Mouse (Mus musculus): Measurements from ENCODE around the gene Clhc1.
A peak's percentile ranks its signal among the peaks of the same experiment; 100 is the strongest.

Gene Clhc1

DNA sequence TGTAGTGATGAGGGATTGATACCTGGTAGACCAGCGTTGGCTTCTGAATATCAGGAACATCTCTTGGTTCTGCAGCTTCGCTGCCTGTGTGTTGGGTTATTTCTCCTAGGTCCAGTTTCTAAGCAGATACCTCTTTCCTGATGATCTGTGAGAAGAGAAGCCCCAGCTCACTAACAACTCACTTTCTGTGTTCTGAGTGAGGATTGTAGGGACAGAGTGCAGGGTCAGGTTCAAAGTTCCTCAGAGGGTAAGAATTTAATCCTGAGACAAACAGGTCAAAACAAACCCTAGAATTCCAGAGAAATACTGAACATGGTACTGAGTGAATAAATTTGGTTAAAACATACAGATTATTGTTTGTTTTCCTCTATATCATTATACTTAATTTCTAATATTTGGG is 15.7 kb downstream of the Clhc1 start:
- DNase-seq = no peak

DNA sequence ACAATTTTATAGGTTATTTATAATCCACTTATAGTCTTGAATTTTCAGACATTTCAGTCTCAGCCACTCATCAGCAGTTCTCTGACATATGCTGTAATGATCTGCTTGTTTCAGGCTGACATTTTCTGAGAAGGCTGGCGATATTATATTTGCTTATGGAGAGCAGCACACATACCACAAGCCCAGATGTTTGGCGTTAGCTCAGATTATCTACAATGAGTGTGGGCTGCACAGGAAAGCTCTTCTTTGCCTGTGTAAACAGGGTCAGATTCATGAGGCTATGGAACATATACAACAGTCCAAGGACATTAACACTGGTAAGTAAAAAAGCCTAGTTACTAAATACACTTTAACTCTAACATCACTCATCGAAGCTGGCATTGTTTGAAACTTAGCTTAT is 23.8 kb downstream of the Clhc1 start:
- no peak for DNase-seq

DNA sequence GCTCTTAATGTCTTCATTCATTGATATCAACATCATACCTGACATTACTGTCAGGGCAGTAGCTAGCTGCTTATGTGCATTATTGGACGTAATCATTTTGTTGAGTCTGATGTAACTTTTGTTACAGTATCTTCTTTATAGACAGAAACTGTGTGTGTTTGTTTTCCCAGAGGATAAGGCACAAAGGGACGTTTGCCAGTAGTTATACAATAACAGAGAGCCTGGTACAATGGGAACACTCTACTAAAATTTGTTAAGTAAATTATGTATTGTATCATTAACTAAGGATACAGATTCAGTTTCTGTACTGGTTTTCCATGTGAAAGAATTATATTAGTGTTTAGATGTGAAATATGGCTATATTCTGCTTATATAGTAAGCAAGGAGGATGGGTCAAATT is 24.9 kb downstream of the Clhc1 start:
- no peak for DNase-seq

DNA sequence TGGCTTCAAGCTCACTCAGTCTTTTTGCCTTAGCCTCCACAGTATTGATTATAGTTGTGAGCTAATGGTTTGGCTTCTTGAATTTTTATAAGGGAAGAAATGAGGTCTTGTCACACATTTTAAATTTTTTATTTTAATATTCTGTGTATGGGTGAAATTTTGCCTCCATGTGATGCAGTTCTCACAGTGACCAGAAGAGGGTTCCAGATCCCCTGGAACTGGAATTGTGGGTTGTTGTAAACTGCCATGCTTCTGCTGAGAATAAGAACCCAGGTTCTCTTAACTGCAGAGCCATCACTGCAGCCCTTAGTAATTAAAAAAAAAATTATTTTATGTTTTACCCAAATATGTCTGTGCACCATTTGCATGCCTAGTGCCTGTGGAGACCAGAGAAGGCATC is 31.9 kb downstream of the Clhc1 start:
- peak; percentile 25 for DNase-seq

DNA sequence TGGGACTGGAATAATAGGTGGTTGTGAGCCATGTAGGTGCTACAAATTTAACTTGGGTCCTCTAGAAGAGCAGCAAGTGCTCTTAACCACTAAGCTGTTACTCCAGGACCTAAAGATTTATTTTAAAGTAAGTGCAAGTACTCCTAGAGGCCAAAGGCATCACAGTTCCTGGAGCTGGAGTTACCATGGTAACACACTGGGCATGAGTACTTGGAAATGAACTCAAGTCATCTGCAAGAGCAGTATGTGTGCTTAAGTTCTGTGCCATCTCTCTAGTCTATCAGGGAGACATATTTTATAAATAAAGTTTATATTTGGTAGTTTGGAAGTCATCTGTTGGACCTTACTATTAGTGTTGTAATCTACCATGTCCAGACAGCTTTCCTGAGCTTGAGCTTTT is 47.5 kb downstream of the Clhc1 start:
- DNase-seq = no peak

DNA sequence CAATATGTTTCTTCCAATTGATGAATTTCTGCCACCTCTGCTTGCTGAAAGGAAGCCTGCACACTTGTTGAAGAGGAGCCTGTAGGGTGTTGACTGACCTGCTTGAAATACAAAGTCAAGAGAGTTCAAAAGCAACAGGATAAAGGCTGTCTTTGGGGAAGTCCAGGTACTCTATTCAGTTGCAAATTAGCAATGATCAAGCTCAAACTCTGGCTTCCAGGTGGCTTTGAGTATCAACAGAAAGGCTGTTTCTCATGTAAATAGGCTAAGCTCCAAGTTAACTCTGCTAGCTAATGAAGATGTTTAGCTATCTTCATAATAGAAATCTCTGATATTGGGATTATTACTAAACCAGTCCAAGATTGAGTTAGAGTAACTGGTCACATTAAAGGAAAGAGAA is 49.4 kb downstream of the Clhc1 start:
- no peak for DNase-seq

DNA sequence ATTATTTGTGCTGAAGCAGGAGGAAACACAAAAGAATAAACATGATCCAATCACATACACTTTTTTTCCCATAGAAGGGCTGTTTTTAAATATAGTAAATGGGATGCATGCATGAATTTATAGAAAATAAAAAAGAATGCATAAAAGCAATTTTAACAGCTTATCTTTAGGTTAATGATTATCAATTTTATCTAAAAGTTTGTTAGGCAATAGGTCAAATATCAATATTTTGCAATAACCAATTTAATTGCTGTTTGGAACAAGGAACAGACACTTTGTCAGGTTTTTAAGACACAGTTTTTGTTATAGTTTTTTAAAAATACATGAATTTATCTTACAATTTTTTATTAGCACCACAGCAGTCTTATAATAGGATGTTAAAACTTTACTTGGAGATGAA is 51.2 kb downstream of the Clhc1 start:
- DNase-seq = no peak

DNA sequence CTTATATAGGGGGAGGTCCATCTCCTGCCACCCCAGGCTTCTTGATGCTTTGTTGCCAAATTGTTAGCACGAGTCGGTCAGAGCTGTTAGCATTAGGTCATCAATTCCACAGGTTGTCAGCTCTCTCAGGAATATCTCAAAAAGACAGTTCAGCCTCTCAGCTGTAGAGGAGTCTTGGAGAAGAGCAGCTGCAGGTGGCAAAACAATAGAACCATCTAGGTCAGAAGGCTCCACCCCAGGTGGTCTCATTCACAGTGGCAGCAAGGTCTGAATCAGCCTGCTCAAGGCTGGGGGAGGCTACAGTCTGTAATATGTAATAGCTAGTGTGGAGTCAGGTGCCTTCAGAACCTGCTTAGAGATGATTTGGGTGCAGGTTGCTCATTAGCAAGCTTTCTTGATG is 55.8 kb downstream of the Clhc1 start:
- no peak for DNase-seq

DNA sequence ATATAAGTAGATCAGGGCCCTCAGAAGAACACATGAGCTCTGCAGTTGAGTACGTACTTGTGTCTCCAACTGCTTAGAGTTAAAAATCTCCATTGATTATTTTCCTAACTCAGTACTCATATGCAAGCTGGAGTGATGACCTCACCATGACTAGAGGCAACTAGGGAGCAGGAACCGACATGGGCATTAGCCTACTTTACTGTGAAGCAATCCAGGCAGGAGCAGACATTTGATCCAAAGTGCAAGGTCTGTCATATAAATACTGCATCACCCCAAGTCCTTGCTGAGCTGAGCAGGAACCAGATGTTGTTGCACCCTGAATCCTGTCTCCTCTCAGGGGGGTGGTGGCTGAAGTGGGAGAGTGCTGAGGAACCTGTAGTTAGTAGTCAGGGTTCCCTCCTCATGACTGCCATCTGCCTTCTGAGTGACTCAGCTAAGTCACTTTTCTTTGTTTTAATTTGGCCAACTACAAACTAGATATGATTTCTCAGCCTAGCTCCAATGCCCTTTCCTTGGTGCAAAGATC is 59.8 kb downstream of the Clhc1 start:
- DNase-seq = no peak

DNA sequence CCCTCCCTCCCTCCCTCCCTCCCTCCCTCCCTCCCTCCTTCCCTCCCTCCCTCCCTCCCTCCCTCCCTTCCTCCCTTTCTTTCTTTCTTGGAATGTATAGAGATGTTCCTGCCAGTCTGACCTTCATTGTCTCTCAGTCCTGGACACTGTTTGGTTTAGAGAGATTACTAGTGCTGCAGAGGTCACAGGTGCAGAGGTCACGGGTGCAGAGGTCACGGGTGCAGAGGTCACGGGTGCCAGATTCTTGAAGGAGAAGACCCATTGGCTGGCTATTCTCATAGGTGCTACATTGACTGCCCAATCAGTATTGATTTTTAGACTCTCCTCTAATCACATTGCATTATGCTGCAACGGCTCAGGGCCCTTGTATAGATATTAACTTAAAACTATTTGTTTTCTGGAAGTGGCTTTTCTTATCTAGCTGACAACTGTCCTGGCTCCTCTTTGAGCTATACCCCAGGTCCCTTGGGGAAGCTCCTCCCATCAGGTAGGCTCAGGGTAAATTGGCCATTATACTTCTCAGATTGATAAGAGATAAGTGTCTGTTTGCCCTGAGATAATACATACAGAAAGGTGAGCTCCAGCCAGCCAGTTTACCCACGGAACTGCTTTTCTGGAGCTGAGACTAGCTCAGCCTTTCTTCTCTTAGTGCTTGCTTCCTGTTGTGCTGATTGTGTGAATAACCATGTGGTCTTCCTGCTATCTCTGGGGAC is 62.2 kb downstream of the Clhc1 start:
- DNase-seq = no peak

DNA sequence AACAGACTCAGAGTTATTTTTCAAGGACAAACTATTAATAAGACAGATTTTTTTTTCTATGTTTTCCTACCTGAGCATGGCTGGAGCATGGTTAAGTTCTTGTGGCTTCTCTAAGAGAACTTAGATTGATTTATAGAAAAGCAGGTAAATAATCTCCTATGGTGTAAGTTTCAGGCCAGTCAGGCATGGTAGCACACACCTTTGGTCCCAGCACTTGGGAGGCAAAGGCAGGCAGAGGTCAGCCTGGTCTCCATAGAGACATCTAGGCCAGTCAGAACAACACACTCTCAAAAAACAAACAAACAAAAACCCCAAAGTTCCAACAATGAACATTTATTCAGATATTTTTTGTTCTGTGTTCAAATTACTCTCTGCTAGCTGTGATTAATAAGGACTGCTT is 64.3 kb downstream of the Clhc1 start:
- DNase-seq = no peak

DNA sequence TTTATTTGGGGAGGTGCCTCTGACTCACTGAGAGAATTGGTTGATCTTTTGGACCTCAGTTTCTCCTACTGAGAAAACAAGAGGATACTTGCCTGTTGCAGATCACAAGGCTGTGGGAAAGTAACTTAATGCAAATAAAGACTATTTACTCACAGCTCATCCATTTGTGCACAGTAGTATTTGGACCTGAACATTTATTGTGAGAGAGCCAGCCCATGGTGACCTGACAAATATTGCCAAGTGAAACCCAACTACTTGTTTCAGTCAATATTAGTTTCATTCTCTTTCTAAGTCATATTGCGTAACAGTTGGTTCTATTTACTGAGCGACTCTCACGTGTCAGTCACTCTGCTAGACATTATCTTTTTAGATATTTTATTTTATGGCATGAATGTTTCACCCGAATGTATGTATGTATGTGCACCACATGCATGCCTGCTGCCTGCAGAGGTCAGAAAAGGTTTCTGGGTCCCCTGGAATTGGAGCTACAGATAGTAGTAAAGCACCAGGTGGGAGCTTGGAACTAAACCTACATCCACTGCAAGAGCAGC is 65.5 kb downstream of the Clhc1 start:
- no peak for DNase-seq

DNA sequence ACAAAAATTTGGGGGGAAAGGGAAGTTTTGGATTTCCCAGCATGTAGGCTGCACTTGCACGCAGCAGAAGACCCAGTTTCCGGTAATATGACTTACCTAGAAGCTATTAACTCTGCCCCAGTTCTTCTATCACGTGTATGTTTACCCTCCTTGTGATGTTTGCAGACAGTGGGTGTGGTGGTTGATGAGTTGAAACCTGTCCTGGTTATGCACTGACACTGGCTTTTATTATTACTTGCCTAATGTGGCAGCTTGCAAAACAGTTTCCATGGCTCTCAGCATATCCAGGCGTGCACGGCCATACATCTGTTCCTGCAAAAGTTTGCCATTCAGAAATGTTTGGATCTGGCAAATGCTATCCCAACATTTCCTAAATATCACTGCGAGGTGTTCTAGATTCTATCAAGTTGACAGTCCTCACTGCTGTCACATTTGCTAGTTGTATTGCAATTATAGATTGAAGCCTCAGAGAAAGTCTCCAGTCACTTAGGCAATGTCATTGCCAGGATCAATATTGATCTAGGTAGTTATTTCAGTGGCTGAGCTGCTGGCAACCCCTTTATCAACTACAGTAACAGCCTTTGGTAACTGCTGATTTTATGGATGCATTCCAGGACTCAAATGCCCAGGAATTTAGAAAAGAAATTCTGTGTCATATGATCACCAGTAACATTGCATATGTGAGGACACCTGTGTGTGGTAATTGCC is 66.6 kb downstream of the Clhc1 start:
- DNase-seq = no peak

DNA sequence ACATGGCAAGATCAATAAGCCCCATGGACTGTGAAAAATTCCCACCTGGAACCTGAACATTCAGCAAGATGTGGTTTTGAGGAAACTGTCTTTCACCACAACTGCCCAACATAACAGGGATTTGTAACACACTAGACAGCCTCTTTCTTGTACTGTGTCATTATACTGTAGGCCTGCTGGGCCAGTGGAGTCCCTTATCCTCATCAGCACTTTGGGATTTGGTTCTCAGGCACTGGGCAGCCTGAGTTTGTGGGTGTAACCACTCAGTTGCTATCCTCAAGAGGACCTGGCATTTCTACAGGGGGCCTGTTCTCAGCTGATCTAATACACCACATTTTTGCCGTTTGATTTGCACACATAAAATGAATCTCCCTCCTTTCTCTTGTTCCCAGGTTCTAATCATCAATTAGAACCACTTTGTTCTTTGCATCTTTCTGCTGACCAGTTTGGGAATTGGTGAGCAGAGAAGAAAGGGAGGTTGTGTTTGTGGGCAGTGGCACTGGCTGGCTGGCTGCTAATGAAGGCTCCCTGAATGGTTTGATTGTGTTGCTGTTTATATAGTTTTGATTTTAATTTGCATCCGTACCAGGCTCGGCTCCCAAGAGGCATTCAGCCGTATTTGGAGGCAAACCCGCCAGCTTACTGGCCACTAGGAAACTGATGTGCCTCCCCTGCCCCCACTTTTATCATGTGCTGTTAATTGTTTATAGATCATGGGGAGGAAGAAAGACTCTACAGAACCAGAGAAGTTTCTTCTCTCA is 74.5 kb downstream of the Clhc1 start:
- no peak for DNase-seq

DNA sequence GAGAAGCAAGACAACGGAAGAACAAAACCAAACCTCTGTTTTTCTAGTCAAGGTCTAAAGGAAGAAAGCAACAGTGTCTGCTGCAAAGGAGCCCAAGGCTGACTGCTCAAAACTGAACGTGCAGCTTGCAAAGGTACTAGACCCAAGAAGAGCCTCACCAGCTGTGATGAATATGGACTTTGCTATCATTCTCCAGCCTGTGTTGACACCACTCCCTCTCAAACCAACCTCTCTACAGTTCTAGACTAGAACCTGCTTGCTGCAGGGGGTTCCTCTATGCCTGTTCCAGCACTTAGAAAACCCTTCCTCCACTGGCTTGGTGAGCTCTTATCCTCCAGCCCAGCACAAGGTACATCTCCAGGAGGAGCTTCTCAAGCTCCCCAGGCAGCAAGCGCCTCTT is 75.6 kb downstream of the Clhc1 start:
- no peak for DNase-seq

DNA sequence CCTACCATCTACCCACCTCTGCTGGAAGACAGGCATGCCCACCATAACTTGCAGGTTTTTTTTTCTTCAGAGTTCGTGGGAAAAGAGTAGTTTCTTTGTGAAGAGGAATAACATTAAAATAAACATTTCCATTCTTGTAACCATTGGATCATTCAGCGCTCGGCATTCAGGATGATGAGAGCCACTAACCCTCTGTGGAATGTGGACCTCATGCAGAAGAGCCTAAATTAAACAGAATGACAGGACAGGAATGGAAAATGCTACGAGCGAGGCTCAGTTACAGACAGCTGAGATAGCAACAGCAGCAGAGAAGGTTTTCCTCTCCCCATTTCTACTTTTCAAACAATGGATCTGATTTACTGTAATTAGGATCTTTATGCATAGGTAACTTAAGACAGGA is 78.8 kb downstream of the Clhc1 start:
- DNase-seq = no peak

DNA sequence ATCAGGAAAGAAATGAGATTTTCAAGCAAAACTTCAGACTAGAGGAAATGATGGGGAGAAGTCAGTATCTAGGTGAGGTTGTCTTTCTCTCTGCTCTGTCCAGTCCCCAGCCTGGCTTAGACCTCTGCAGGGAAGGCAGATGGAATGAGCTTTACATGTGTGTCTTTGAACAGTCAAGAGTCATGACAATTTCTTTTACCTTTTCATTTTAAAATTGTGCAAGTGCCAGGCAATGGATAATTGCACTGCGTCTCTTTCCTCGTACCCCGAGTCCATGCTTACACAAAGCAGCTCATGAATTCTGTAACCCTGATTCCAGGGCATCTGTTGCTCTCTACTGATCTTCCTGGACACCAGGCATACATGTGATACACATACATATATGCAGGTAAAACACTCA is 80.0 kb downstream of the Clhc1 start:
- DNase-seq = no peak

Data from thymus, postnatal 4 days (tissue).